Mouse (Mus musculus): Measurements from ENCODE around the gene Atp1a2. TPM values are rescaled to one million over a fixed set of nuclear protein-coding genes. Genes with fewer than 3 reads are reported as not detected.

Atp1a2 gene
- total RNA-seq, 1 experiment from 2014 or later = 315 TPM

DNA sequence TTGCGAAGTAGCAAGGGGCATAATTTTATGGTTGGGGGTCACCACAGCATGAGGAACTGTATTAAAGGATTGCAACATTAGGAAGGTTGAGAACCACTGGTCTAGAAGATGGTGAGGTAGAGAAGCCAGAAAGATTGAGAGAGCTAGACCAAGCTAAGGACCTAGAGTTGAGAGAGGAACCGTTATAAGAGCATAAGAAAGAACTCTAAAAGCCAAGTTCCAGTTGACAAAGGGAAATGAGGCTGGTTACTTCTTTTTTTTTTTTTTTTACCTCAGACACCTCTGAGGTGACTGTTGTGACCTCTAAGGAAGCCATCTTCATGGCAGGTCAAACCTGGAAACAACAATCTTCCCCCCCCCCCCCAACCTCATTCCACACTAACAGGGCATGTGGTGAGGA is 7.3 kb upstream of the Atp1a2 start:
- DNase-seq = no peak

DNA sequence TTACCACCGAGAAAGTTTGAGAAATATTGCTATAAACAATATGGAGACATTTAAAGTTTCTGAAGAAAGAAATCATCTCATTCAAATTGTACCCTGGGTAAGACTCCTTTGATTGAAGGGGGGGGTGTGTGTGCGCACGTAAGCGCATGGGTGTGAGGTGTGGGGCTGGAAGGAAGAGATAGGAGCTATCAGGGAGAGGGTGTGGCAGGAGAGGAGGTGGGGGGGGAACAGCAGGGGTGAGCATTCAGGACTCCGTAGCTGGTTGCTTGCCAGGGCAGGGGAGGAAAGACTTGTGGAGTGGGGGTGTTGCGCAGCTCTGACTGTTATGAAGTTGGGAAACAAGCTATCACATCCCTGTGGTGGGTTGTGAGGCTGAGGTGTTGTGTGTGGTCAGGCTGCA is 6.6 kb upstream of the Atp1a2 start:
- no peak for DNase-seq

DNA sequence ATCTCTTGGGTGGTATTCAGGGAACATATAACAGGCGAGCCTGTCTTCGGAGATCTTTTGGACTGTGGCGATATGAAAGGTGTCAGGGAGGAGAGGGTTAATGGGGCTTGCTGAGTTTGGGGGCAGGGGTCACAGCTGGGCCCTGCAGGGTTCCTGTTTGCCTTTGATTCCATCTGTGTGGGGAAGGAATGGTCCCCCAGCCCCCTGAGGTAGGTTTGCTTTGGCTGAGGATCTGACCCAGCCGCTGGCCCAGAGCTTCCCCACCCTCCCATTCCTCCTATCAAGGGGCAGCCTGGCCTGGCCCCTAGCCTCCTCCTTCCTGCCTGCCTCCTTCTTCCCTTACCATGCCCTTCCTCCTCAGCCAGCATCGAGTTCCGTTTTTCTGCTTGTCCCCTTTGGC is 5.0 kb upstream of the Atp1a2 start:
- DNase-seq = no peak

DNA sequence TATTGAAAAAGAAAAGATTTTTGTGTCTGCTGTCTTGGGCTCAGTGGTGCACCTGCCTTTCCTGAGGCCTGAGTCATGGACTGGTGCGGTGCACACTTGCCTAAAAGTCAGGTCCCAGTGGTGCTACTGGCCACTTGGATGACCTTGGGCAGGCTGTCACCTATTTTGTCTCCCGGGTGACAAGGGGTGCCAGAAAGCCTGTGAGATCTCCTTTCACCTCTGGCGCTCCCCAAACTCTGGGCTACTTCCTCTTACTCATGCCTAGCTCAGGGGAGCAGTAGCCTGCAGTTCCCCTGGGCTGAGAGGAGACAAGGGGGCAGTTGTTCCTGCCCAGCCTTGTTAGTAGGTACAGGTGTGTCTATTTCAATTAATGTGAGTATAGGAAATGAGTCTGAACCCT is 4.4 kb upstream of the Atp1a2 start:
- DNase-seq = no peak

DNA sequence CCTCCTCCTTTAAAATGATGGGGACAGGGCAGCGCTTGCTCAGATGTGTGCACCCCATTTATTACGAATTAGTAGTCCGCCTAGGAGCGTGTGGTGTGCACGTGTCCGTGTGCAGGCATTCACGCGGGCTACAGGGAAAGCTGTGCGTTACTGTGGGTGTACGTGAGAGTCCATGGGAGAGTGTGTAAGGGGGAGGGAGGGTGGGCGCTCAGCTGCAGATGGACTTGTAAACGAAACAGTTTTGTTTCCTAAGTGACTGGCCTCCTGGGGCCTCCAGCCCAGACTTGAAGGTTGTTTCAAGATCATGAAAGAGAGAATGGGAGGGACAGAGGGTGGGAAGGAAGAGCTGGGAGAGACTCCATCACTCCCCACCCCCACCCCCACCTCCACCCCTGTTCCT is 3.3 kb upstream of the Atp1a2 start:
- DNase-seq = no peak

DNA sequence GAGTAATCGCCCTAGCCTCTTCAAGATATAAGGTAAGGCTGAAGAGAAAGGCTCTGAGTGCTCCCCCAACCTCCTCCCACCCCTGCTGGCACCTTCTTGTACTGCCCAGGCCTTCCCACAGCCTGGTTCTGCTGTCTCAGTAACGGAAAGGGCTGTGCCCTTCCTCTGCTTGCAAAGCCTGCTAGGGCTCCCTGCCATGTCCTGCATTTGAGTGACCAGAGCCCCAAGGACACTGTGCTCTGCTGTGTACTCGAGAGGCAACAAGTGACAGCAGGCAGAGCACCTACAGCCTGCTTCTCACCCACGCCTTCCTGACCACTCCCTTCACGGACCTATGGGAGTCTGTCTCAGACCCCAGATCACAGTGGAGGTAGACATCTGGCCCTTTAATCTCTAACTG is 2.4 kb upstream of the Atp1a2 start:
- peak; percentile 86 for DNase-seq

DNA sequence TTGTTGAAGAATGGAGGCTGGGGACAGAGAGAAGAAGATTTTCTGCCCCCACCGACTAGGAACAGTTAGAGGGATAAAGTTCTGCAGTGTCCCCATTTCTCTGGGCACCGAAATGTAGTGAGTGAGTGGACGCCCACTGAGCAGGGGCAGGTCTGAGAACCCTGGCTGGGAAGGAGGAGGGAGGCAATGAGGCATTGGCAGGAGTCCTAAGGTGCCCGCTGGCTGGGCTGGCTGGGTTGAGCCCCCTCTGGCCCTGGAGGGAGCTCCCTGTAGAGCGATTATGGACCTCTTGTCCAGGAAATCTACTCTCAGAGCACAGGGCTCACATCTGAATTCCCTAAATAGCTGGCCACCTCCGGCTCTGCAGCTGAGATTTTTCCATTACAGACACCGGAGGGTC is 1.7 kb upstream of the Atp1a2 start:
- no peak for DNase-seq

DNA sequence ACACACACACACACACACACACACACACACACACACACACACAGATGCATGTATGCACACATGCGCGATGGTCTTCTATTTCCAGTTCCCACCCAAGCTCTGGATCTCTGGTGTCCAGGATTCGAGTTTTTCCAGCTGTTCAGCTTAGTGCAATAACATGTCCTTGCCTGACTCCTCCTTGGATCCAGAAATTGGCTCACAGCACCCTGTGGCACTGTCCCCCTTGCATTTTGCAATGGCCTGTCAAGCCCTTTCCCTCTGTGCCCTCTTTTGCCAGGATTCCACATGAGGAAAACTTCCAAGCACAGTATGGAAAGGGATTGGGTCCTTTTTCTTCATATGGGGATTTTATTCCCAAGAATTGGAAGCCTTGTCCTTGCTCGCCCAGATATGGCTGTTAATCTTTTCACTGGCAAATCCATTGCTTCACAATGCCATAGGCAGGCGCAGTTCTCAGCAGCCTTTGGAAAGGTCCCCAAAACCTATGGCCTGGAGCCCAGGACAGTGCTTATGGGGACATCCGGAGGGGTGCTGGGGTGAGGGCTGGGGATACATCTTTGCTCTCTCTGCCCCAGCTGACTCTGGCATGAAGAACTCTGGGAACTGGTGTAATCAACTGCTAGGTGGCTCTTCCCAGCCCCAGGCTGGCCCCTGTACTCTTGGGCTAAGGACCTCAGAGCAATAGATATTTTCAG is 901 bp downstream of the Atp1a2 start:
- DNase-seq = peak; percentile 72

DNA sequence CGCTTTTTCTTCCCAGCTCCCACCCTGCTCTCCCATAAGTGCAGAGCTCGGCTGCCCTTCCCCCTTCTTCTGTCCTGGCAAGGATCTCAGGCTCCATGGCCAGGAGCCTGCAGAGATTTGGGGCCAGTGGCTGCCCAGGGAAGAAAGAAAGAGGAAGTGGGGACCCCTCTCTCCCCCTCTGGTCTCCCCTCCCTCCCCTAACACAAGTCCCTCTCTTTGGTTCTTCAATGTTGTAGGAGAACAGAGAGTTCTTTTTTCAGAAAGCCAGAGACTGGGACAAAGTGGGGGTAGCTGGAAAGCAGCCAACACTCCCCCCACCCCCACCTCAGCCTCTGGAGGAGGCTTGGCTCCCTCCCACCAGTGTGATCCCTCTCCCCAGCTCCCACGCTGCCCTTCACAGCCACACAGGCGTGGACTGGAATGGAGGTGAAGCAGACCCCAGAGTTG is 2.1 kb downstream of the Atp1a2 start:
- no peak for DNase-seq

DNA sequence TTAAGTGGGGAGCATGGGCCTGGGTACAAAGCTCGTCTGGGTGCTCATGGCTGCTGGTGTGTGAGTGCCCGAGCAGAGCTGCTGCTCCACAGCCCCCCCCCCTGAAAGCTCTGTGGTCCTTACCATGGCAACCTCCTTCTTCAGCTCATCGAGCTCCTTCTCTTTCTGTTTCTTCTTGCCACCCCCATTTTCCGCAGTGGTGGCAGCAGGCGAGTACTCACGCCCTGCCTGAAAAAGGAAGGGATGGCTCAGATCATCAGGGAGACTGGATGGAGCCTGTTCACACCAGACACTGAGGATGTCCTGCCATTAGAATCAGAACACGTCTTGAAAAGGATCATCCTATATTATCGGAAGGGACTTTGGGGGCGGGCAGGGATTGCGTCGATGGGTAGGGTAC is 4.4 kb downstream of the Atp1a2 start:
- DNase-seq = no peak

DNA sequence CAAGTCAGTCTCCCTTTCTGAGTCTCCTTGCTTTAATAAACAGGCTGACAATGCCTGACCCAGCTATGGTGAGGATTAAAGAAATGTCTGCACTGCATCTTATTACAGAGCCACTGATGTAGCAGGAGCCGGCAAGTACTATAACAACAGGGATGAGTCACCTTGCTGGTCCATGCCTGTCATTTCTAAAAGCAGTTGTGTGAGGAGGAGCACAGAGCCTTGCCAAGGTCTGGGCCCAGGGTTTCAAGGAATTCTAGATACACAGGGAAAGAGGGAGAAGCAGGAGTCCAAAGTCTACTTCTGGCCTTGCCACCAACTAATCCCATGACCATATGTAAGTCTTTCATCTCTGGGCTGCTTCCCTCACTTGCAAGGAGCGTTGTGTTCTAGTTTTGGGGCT is 5.0 kb downstream of the Atp1a2 start:
- DNase-seq = no peak

DNA sequence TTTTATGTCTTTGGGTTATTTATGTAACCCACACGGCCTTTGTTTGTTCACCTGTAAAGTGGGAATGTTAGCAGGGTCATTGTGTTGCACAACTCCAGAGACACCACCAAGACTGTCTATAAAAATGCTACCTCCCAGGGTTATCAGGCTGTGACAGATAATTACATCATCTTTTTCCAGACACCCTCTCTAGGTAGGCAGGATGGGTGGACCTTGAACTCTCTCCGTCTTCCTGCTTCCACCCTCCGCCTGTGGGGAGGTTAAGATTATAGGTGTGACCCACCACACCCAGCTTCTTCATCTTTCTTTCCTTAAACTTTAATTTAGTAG is 8.3 kb downstream of the Atp1a2 start:
- DNase-seq = no peak

DNA sequence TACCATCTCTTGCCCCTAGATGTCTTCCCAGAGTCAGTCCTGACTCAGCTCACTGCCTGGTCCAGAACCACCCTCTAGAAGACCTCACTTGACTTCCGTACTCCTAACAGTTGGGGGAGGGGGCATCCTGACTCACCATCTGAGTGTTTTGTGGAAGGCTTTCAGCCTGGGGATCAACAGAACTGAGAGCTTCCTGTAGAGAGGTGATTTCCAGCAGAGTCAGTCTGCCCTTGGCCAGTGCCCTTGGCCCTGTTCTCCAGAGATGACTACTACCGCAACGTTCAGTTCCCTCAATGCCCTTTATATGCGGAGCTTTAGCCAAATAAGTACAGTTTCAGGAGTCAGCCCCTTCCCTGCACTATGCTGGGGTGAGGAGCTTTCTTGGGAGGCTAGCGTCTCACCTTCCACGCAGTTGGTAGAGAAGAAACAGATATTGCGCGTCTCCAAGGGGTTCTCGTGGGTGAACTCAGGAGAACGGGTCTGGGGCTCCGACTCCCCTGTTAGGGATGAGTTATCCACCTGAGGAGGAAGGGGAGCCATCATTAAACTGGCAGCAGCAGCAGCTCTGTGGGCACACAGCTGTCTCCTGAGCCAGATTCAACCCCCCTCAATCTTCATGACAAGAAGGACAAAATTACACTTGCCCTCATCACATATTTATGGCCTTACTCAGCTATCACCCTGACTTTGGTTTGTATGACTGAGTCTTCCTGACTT is 8.8 kb downstream of the Atp1a2 start:
- DNase-seq = peak; percentile 80

DNA sequence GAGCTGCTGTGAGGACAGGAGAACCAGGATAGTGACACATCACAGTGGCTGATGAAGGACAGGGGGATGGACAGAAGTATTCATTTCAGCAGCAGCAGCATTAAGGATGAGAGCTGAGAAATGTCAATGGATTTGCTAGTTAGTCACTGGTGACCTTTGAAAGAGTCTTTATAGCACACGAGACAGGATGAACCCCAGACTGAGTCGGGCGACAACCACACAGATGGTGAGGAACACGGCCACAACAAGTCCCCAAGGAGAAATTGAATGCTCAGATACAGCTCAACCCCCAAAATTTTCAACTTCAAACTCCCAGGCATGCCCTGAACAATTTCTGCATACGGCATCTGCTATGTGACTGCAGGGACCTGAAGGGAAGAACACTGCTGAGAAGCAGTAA is 11.1 kb downstream of the Atp1a2 start:
- no peak for DNase-seq

DNA sequence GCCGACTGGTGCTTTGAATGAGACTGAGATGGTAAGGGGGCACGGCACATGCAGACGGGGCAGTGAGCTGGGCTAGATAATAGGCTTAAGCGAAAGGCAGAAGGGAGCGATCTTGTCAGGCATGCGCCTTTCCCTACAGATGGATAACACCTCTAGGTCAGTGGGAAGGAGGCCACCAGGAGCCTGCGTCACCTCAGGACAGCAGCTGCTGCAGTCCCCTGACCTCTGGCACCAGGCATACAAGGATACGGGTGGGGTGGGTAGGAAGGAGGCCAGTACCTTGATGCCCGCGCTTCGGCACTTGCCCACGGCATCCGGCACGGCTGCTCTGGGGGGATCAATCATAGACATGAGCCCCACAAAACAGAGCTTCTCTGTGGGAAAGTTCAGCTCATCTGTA is 13.6 kb downstream of the Atp1a2 start:
- no peak for DNase-seq

DNA sequence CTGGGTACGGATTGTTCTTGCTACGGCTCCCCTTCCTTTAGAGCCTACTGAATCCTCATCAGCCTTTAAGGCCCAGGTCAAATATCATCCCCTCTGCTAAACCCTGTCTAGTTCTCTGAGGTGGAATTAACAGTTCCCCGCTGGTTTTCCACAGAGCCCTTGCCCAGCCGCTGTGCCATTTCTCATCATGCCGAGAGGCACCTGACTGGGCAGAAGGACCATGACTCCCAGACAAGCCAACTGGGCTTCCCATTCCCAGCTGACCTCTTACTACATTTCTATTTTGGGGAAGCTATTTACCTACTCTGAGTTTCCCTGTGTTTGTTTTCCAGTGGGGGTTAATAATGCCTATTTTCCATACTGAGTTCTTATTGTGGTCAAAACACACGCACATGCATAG is 14.8 kb downstream of the Atp1a2 start:
- no peak for DNase-seq

DNA sequence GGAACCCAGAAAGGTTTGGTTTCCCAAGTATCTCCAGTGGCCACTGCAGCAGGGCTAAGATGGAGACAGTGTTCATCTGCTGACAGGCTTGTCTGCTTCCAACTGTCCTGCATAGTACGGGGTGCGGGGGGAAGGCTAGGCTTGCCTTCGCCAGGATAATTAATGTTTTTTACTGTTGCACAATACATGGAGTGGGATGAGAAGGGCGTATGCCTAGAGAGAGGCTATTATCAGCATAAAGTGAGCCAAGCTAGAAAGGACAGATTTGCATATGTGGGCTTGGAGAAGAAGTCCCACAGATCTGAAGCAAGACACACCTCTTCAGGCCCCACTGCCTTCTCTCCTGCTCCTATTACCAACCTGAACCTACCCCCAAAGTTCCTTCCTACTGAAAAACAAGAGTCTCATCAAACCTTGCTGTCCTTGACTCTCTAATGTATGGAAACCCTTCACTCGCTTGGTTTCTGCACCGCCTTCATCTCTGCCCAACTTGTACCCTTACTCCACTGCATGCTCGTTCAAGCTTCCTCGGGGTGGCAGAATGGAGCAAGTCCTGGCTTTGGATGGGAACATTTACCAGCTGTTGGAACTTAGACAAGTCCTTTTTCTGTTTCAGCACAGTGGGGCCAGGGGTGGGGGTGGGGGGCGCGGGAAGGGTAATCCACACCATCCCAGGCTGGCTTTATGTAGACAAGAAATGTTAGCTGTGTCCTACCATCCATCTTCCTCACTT is 16.2 kb downstream of the Atp1a2 start:
- peak; percentile 60 for DNase-seq

DNA sequence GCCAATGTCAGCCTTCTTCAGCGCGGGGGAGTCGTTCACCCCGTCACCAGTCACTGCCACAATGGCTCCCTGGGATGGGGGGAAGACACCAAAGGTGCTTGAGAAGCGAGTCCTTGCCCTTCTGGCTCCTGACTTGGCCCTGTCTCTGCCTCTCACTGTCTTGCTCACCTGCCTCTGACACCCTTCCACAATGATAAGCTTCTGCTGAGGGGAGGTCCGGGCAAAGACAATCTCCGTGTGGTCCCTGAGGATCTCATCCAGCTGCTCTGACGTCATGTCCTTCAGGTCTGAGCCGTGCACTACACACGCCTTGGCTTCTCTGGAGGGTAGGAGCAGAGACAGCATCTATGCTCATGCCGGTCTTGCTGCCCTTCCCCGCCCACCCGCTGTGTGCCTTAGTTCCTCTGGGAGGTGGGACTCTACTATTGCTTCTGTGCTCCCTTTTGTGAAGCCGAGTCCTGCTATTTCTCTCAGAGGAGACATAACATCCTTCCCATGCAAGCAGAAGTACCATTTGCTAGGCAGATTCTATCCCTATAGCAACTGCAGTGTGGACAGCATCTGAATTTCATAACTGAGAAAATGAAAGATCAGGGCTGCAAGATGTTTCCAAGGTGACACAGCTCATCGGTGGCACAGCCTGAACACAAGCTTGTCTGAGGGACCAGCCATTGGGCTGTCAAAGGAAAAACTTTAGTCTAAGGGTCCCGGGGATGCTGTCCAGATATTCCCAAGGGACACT is 17.9 kb downstream of the Atp1a2 start:
- no peak for DNase-seq

DNA sequence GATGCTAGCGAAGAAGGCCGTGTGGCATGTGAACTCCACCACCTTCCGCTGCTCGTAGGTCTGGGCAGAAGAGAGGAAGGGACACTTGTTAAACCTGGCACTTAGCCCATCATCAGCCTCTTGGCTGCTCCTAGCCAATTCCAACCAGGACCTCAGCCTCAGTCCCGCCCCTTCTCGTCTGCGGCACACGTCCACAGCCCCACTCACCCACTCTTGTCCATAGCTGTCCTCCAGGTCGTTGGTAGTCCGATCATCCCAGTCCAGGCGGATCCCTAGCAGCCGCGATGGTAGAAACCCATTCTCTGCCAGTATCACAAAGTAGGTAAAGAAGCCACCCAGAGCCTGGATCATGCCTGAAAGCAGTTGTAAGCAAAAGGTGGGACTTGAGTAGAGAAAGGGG is 19.5 kb downstream of the Atp1a2 start:
- DNase-seq = no peak

DNA sequence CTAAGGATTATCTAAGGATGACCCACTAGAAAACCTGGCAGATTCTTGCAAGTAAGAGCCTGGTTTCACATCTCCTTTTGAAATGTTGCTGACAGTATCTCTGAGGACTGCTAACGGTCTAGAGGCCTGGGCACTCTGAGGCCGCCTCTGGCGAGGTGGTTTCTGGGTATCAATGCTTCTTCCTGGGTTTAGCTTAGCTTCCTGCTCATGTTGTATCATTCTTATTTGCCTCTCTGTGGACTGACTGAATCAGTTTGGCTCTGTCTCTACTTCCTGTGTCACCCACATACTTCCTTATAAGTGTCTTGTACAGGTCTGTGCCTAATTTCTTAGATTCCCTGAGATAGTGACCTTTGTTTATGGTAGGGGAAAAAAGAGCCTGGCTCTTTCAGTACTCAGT is 20.7 kb downstream of the Atp1a2 start:
- DNase-seq = no peak

DNA sequence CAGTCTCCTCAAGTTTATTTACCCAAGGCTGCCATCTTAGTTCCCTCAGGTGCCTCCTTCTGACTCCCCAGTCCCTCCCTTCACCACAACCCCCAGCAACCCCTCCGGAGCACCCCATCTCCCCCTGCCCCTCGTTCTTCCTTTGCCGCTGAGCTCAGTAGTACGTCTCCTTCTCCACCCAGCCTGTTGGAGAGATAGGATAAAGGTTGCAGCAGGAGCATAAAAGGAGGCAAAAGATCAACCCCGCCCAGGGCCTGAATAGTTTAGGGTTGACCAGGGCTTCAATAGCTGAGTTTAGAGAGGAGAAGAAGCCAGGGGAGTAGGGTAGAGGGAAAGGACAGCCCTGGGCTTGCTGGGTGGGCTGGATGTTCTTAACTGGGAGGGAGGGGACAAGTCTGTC is 23.3 kb downstream of the Atp1a2 start:
- DNase-seq = no peak

DNA sequence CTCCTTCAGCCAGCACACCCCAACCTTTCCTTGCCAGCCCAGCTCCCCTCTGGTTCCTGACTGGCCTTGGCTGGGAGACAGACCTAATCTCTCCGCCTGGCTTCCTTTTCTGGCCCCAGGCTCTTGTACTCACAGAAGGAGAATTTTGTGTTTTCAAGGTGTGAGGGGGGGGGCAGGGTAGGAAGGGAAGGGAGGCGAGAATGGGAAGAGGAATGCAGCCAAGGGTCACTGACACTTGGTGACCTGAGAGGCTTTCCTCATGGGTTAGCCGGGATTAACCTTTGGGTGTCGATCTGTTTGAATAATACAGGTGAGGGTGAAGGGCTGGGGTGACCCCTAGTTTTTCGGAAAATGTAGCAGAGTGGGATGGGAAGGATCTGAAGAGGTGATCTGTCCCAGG is 23.7 kb downstream of the Atp1a2 start:
- DNase-seq = no peak

DNA sequence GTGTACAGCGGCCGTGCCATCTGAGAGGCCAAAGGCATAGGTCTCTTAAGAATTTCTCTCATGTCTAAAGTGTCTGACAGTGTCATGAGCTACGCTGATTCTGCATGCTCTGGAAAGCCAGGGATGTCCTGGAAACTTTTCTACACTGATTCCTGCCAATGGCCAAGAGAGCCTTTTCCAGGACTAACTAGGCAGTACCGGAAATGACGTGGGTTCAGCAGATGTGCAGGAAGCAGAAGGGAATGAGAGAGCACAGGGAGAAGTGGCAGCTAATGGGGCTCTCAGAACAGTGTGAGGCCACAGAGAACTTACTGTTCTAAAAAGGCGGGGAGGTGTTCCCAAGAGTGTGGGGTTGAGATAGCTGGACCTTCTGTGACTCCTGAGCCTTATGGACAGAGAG is 24.5 kb downstream of the Atp1a2 start:
- no peak for DNase-seq

All from adrenal gland, postnatal 14 days (tissue).